In genomic region chr2:164953224-164953623, GRCm38 (mm10) we compare ENCODE assay signal across 9 mouse cellular contexts. TPM values are rescaled to one million over a fixed set of nuclear protein-coding genes. Genes with fewer than 3 reads are reported as not detected.
DNase-seq lines count a peak whose midpoint lies in the region; ATAC-seq and TF ChIP-seq lines count a peak whose summit lies in the region.
"Had no signal": no experiment of that assay in that cellular context is flagged by ENCODE, and none has a peak within 500 bp of the region (broad histone marks: within the 10 kb centered on the region; RNA-seq: fewer than 3 reads in every experiment).

No protein-coding gene starts in this region.

- peak; percentile 69 for TF ChIP-seq RAD21 in MEL (IDR thresholded peaks at IDR 0.05; ENCODE audit: low read depth, low read length)

- no peaks in the 10 kb centered on the region for H3K27me3 ChIP-seq in MEL (ENCODE audit: control insufficient read depth in 1 of 2, insufficient read depth in 2 of 2, low read length in 2 of 2)
- H3K27me3 ChIP-seq in forebrain, embryonic 12.5 days, result peaks cover 76% of the 10 kb centered on the region

- 1% methylated on average over 21 of the region's 21 CpGs for WGBS in forebrain, embryonic 12.5 days

- ATAC-seq in forebrain, embryonic 12.5 days (ENCODE audit: low FRiP score), result peak; percentile 84
- peak; percentile 77 to 84 for ATAC-seq in hematopoietic stem cell, adult 5-6 weeks (replicated peaks in 1 of 2; ENCODE audit: insufficient read depth in 1 of 2, low FRiP score in 2 of 2, low TSS enrichment in 1 of 2, low read depth in 1 of 2, poor library complexity in 2 of 2, severe bottlenecking in 2 of 2)

- peak; percentile 82 to 97 (median 84) for TF ChIP-seq CTCF in MEL (IDR thresholded peaks at IDR 0.05 in 2 of 3, conservative IDR thresholded peaks at IDR 0.05 in 1 of 3; ENCODE audit: control insufficient read depth in 1 of 3, insufficient read depth in 1 of 3, low read depth in 2 of 3, low read length in 3 of 3, poor library complexity in 1 of 3, severe bottlenecking in 1 of 3)

- peak overlapping the region; percentile 24; the same call in 1 of the 2 replicates for H3K4me2 ChIP-seq in forebrain, embryonic 12.5 days

- no peaks in the 10 kb centered on the region for H3K79me2 ChIP-seq in MEL (ENCODE audit: control insufficient read depth, insufficient read depth, low read length, poor library complexity)

- TF ChIP-seq POLR2A in MEL (IDR thresholded peaks at IDR 0.05; ENCODE audit: control insufficient read depth in 1 of 2, insufficient read depth in 1 of 2, low read depth in 1 of 2, low read length in 2 of 2, poor library complexity in 1 of 2), result no peak

- no peaks in the 10 kb centered on the region for H3K9me3 ChIP-seq in MEL (replicated peaks; ENCODE audit: insufficient read depth, low read length)
- H3K9me3 ChIP-seq in forebrain, embryonic 12.5 days, result 0 out of 2 replicates have a peak, but pooled peaks cover 3% of the 10 kb centered on the region

- 0 out of 4 replicates have a peak overlapping the region, but pooled peaks of 1 of the 2 experiments have one; percentile 8 for H3K4me3 ChIP-seq in MEL (ENCODE audit: control insufficient read depth in 1 of 2, insufficient read depth in 1 of 2, low read depth in 2 of 2, low read length in 2 of 2)
- H3K4me3 ChIP-seq in forebrain, embryonic 12.5 days (replicated peaks), result no peak overlapping the region

- no peaks in the 10 kb centered on the region for H3K4me1 ChIP-seq in MEL (ENCODE audit: control insufficient read depth in 1 of 2, insufficient read depth in 2 of 2, low read length in 2 of 2)
- H3K4me1 ChIP-seq in forebrain, embryonic 12.5 days, result peaks cover 18% of the 10 kb centered on the region

- no peak overlapping the region for H3K27ac ChIP-seq in MEL (ENCODE audit: control insufficient read depth, low read depth, low read length)
- no peak overlapping the region for H3K27ac ChIP-seq in forebrain, embryonic 12.5 days
- H3K27ac ChIP-seq: macrophage had no signal

- DNase-seq in MEL (ENCODE audit: low read depth, low spot score), result peak; percentile 82
- peak; percentile 49 for DNase-seq in c-Kit-positive CD71-positive TER-119-positive erythroid progenitor cells, embryonic 14.5 days (ENCODE audit: low spot score)
- DNase-seq in layer of hippocampus, postnatal 10 days (ENCODE audit: low spot score in 2 of 2), result peak; percentile 84 to 89
- DNase-seq in lung, postnatal 36 days, result peak; percentile 76
- DNase-seq in retina, postnatal 7 days (ENCODE audit: low read depth, low spot score), result peak; percentile 80
- DNase-seq in urinary bladder, adult 2 months (ENCODE audit: low spot score), result peak; percentile 45

- no peaks in the 10 kb centered on the region for H3K36me3 ChIP-seq in MEL (ENCODE audit: control insufficient read depth in 1 of 2, insufficient read depth in 2 of 2, low read length in 2 of 2)
- no peaks in the 10 kb centered on the region for H3K36me3 ChIP-seq in forebrain, embryonic 12.5 days (replicated peaks)

- TF ChIP-seq EP300 in MEL (IDR thresholded peaks at IDR 0.05; ENCODE audit: low read depth in 1 of 2, low read length in 2 of 2), result no peak

- H3K9ac ChIP-seq in MEL (ENCODE audit: control insufficient read depth, low read depth, low read length, poor library complexity, severe bottlenecking), result no peak overlapping the region
- H3K9ac ChIP-seq in forebrain, embryonic 12.5 days, result no peak overlapping the region

TF ChIP-seq in MEL, 35 proteins besides CTCF, POLR2A, EP300 and RAD21:
- TF ChIP-seq USF2 (IDR thresholded peaks at IDR 0.05; ENCODE audit: borderline replicate concordance in 1 of 2, insufficient read depth in 1 of 2, low read depth in 1 of 2, low read length in 2 of 2), result no peak
- TF ChIP-seq MXI1 (IDR thresholded peaks at IDR 0.05; ENCODE audit: low read depth, low read length), result no peak
- TF ChIP-seq POLR2AphosphoS2 (IDR thresholded peaks at IDR 0.05; ENCODE audit: low read length), result no peak
- TF ChIP-seq ZC3H11A (IDR thresholded peaks at IDR 0.05; ENCODE audit: low read depth, low read length), result peak; percentile 26; the same call in 1 of the 2 replicates
- TF ChIP-seq SMC3 (IDR thresholded peaks at IDR 0.05; ENCODE audit: low read depth, low read length), result peak; percentile 55
- TF ChIP-seq MAZ (IDR thresholded peaks at IDR 0.05; ENCODE audit: low read depth, low read length), result peak; percentile 87
- no peak for TF ChIP-seq ETS1 (IDR thresholded peaks at IDR 0.05; ENCODE audit: low read depth, low read length)

RNA-seq across cellular contexts. Expression of gene Slc12a5, which starts 7.4 kb away (rescaled TPM):
- total RNA-seq in MEL (2012; rRNA removed), result 0.36 and 0.50 TPM in 2 replicates
- polyA plus RNA-seq in MEL (2012; ENCODE audit: insufficient read depth in 1 of 2, insufficient read length in 2 of 2, low read depth in 1 of 2, low replicate concordance in 2 of 2, missing spikeins in 1 of 2), result 1 to 10 TPM in 1 of 2 experiments, not detected in 1; 1.3 TPM
- 5.6 and 6.2 TPM in 2 replicates for polyA plus RNA-seq in forebrain, embryonic 12.5 days (2016; fragmentation: Nextera tagmentation; extraction: Ambion mirVana)
- total RNA-seq in hematopoietic stem cell, adult 5-6 weeks (2017), result 0.45 and 0.63 TPM in 2 replicates
- 100 to 1,000 TPM; 252 to 272 TPM for total RNA-seq in layer of hippocampus, postnatal 10 days (2021)
- polyA plus RNA-seq in urinary bladder, adult 2 months (2012; rRNA removed), result 1.0 and 1.2 TPM in 2 replicates
- polyA plus RNA-seq: macrophage had no signal

RNA-seq across cellular contexts. Expression of gene Mmp9, which starts 12.6 kb away (rescaled TPM):
- total RNA-seq in MEL (2012; rRNA removed), result 0.20 and 0.23 TPM in 2 replicates
- under 1 TPM in 1 of 2 experiments, not detected in 1; 0.19 TPM for polyA plus RNA-seq in MEL (2012; ENCODE audit: insufficient read depth in 1 of 2, insufficient read length in 2 of 2, low read depth in 1 of 2, low replicate concordance in 2 of 2, missing spikeins in 1 of 2)
- 3.6 and 4.4 TPM in 2 replicates for polyA plus RNA-seq in forebrain, embryonic 12.5 days (2016; fragmentation: Nextera tagmentation; extraction: Ambion mirVana)
- total RNA-seq in hematopoietic stem cell, adult 5-6 weeks (2017), result 15.3 and 37.5 TPM in 2 replicates
- total RNA-seq in layer of hippocampus, postnatal 10 days (2021), result 1 to 10 TPM; 2.8 TPM
- polyA plus RNA-seq in urinary bladder, adult 2 months (2012; rRNA removed), result 13.0 and 13.5 TPM in 2 replicates

RNA-seq across cellular contexts. Expression of gene Zfp335, which starts 41.7 kb away (rescaled TPM):
- total RNA-seq in MEL (2012; rRNA removed), result 12.3 and 12.6 TPM in 2 replicates
- 10 to 100 TPM in 1 of 2 experiments, not detected in 1; 24.1 TPM for polyA plus RNA-seq in MEL (2012; ENCODE audit: insufficient read depth in 1 of 2, insufficient read length in 2 of 2, low read depth in 1 of 2, low replicate concordance in 2 of 2, missing spikeins in 1 of 2)
- polyA plus RNA-seq in forebrain, embryonic 12.5 days (2016; fragmentation: Nextera tagmentation; extraction: Ambion mirVana), result 18.3 and 19.1 TPM in 2 replicates
- 6.6 and 10.5 TPM in 2 replicates for total RNA-seq in hematopoietic stem cell, adult 5-6 weeks (2017)
- total RNA-seq in layer of hippocampus, postnatal 10 days (2021), result 10 to 100 TPM; 24.0 to 24.1 TPM
- polyA plus RNA-seq in urinary bladder, adult 2 months (2012; rRNA removed), result 15.6 and 16.3 TPM in 2 replicates

Comparison
In these comparisons a context has a peak if more than half of its experiments do, and no peak if none do; other contexts are left out.
1. RNA of gene Slc12a5, which starts 7.4 kb away (total RNA-seq): 252 to 272 TPM in layer of hippocampus, postnatal 10 days; 0.36 to 0.50 TPM in MEL and 0.45 to 0.63 TPM in hematopoietic stem cell, adult 5-6 weeks; every median in the first group is over 100 times any median in the second.
2. Peak in every context shown above with its lines, with median percentiles within 50 percentile points of each other: DNase-seq.